Mouse (Mus musculus): ENCODE measurements around the gene Ints12. TPM values are rescaled to one million over a fixed set of nuclear protein-coding genes. Genes with fewer than 3 reads are reported as not detected.

Ints12 gene
- polyA plus RNA-seq (2012; rRNA removed): 12.6 and 13.6 TPM in 2 replicates

DNA sequence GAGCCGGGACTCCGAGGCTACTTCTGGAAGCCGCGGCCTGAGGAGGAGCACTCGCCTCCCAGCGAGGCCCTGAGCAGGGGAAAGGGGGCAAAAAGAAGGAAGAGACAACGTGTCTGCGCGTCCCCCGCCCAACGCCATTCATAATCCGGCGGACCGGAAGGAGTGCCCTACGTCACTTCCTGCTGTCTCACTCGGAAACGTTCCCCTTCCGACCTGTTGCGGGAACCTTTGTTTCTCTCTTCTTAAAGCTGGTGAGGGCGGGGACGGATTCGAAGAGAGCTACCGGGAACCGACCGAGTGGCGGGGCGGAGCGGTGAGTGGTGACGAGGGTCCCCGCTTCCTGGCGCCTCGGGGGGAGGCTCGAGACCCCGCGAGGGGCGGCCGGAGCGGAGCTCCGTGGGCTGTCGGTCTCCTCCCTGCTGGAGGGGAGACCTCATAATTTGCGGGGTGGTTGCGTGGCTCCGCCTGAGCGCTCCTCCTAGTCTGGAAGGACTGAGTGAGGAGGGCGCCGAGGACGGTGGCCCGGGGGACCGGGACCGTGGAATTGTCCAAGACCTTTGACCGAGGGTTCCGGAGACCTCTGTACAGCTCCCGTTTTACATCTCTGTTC, at the start of gene Ints12, which contains the start of gene Gstcd:
Ints12 (plus strand) TSS at position 177 of the 610 bp plus-strand sequence.
Gstcd (minus strand) TSS at position 370 of the 610 bp plus-strand sequence.
- H3K4me1 ChIP-seq (ENCODE audit: control insufficient read depth, insufficient read depth, low read length): no peaks in the 10 kb centered on the region
- peak within 1 kb of the TSS; percentile 97 for H3K4me3 ChIP-seq (ENCODE audit: control insufficient read depth, low read depth, low read length)
- H3K36me3 ChIP-seq (ENCODE audit: control insufficient read depth, insufficient read depth, low read length): no peaks in the 10 kb centered on the region
- no peak for TF ChIP-seq CTCF (IDR thresholded peaks at IDR 0.05; ENCODE audit: control insufficient read depth, insufficient read depth, insufficient replicate concordance, low read depth, low read length)
- TF ChIP-seq POLR2A (IDR thresholded peaks at IDR 0.05; ENCODE audit: control insufficient read depth, low read depth, low read length): peak; percentile 96
- peak within 1 kb of the TSS; percentile 96 for H3K27ac ChIP-seq (ENCODE audit: control insufficient read depth, insufficient read depth, low read depth, low read length)
- no peaks in the 10 kb centered on the region for H3K27me3 ChIP-seq (ENCODE audit: control insufficient read depth, insufficient read depth, low read length)

DNA sequence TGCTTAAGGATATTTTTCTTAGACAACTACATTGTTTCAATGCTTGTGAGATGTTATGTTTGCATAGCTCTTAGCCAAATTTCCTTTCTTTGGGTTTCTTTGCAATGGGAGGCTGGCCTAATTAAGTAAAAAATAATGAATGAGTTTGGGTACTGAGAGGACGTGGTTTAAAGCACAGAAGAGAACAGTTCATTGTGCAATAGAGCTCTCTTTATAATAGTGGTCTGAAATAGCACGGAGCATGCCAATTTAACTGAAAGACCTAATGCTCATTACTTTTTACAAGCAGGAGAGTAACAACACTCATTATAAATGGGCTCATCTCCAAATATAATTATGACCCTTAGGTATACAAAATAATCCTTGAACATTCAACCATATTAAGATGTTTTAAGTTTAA, 39.6 kb upstream of the Ints12 start:
- Histone ChIP-seq H3K27ac (ENCODE audit: control insufficient read depth, insufficient read depth, low read depth, low read length) (no peak overlapping the region), H3K4me3 (ENCODE audit: control insufficient read depth, low read depth, low read length) (no peak overlapping the region), H3K4me1 (ENCODE audit: control insufficient read depth, insufficient read depth, low read length) (no peaks in the 10 kb centered on the region), H3K36me3 (ENCODE audit: control insufficient read depth, insufficient read depth, low read length) (no peaks in the 10 kb centered on the region), H3K27me3 (ENCODE audit: control insufficient read depth, insufficient read depth, low read length) (no peaks in the 10 kb centered on the region)
- TF ChIP-seq POLR2A (IDR thresholded peaks at IDR 0.05; ENCODE audit: control insufficient read depth, low read depth, low read length): no peak
- TF ChIP-seq CTCF (IDR thresholded peaks at IDR 0.05; ENCODE audit: control insufficient read depth, insufficient read depth, insufficient replicate concordance, low read depth, low read length): no peak

DNA sequence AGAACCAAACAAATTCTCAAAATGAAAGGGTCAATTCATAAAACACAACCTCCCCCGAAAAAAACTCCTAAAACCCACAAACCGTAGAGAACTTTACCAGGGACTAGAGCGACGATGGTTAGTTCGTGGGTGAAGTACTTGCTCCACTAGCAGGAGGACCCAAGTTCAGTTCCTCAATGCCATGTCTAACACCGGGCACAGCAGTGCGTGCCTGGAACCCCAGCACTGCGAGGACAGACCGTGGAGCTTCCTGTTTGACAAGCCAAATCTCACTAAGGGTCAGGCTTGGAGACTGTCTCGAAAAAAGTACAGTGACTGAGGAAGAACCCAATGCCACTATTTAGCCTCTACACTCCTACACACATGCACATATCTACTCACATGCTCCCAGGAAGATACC, 16.1 kb upstream of the Ints12 start:
- Histone ChIP-seq H3K4me1 (ENCODE audit: control insufficient read depth, insufficient read depth, low read length) (no peaks in the 10 kb centered on the region), H3K27me3 (ENCODE audit: control insufficient read depth, insufficient read depth, low read length) (no peaks in the 10 kb centered on the region), H3K36me3 (ENCODE audit: control insufficient read depth, insufficient read depth, low read length) (no peaks in the 10 kb centered on the region), H3K27ac (ENCODE audit: control insufficient read depth, insufficient read depth, low read depth, low read length) (no peak overlapping the region), H3K4me3 (ENCODE audit: control insufficient read depth, low read depth, low read length) (no peak overlapping the region)
- TF ChIP-seq CTCF (IDR thresholded peaks at IDR 0.05; ENCODE audit: control insufficient read depth, insufficient read depth, insufficient replicate concordance, low read depth, low read length) (no peak), POLR2A (IDR thresholded peaks at IDR 0.05; ENCODE audit: control insufficient read depth, low read depth, low read length) (no peak)

DNA sequence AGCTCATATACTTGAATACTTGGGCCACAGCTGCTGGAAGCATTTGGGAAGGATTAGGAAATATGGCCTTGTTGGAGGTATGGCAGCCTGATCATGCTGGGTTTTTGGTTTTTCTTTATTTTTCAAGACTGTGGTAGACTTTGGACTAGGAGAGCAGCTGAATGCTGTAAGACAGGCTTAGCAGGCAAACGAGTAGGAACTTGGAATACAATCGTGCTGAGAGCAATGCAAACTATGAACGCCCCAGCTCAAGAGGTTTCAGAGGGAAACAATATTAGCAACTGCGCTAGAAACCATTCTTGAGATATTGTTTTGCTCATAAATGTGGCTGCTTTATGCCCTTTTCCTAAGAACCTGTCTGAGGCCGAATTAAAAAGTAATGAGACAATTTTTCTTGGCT, 8.9 kb upstream of the Ints12 start:
- H3K27me3 ChIP-seq (ENCODE audit: control insufficient read depth, insufficient read depth, low read length): no peaks in the 10 kb centered on the region
- no peak overlapping the region for H3K27ac ChIP-seq (ENCODE audit: control insufficient read depth, insufficient read depth, low read depth, low read length)
- no peaks in the 10 kb centered on the region; the same call in 1 of the 2 replicates for H3K36me3 ChIP-seq (ENCODE audit: control insufficient read depth, insufficient read depth, low read length)
- TF ChIP-seq CTCF (IDR thresholded peaks at IDR 0.05; ENCODE audit: control insufficient read depth, insufficient read depth, insufficient replicate concordance, low read depth, low read length) (no peak), POLR2A (IDR thresholded peaks at IDR 0.05; ENCODE audit: control insufficient read depth, low read depth, low read length) (no peak)
- no peak overlapping the region for H3K4me3 ChIP-seq (ENCODE audit: control insufficient read depth, low read depth, low read length)
- no peaks in the 10 kb centered on the region for H3K4me1 ChIP-seq (ENCODE audit: control insufficient read depth, insufficient read depth, low read length)

DNA sequence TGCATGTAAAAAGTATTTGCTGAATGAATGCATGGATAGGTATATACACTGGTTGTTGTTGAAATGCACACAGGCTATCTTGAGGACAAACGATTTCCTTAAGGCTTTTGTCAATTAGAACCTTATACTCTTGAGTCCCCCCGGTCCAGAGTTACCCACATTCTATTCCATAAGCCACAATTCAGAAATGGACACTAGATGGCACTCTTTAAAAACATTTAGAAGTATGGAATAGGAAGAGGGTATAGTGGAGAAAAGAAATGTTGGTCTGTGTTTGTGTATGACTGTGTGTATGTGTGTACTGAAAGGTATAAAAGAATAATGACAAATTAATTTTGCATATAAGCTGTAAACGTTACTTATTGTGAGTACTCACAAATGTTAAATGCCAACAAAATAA, 5.8 kb upstream of the Ints12 start:
- TF ChIP-seq CTCF (IDR thresholded peaks at IDR 0.05; ENCODE audit: control insufficient read depth, insufficient read depth, insufficient replicate concordance, low read depth, low read length): no peak
- no peak for TF ChIP-seq POLR2A (IDR thresholded peaks at IDR 0.05; ENCODE audit: control insufficient read depth, low read depth, low read length)
- no peak overlapping the region for H3K27ac ChIP-seq (ENCODE audit: control insufficient read depth, insufficient read depth, low read depth, low read length)
- H3K4me1 ChIP-seq (ENCODE audit: control insufficient read depth, insufficient read depth, low read length): no peaks in the 10 kb centered on the region
- no peaks in the 10 kb centered on the region for H3K27me3 ChIP-seq (ENCODE audit: control insufficient read depth, insufficient read depth, low read length)
- no peaks in the 10 kb centered on the region; the same call in 1 of the 2 replicates for H3K36me3 ChIP-seq (ENCODE audit: control insufficient read depth, insufficient read depth, low read length)
- no peak overlapping the region for H3K4me3 ChIP-seq (ENCODE audit: control insufficient read depth, low read depth, low read length)

DNA sequence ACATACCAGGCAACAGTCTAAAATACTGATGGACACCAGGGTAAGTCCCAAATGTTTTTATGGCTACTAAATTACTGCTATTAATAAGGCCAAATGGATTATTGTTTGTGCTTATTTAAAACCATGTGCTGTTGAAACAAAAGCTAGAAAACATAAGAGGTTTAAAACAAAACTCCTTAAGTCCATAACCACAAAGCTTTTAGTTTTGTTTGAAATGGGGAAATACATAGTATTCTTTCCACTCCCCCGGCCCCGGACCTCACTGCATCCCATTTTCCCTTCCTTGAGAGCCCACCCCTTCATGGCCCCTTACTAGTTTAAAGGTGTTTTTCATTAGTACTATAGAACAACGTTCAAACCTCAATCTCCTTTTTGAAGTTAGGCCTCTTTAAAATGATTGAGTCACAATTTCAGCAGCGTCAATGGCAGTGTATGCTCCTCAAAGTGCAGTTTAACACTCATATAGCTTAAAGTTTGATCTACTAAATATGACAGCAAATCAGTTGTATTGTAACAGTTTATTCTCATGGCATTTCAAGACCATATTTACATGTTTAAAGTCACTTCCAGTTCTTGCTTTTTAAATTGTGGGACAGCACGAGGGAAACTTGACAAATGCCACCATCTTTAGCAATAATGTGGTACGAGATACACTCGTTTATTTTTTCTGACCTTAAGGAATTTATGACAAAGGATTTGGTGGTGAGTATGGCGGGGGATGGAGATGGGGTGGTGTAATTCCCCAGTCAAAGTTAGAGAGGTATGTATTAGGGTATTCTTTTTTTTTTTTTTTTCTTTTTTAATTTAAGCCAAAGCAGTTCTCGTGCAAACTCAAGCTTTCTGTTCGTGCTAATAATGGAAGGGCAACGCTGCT, 1.2 kb upstream of the Ints12 start:
- TF ChIP-seq CTCF (IDR thresholded peaks at IDR 0.05; ENCODE audit: control insufficient read depth, insufficient read depth, insufficient replicate concordance, low read depth, low read length) (no peak), POLR2A (IDR thresholded peaks at IDR 0.05; ENCODE audit: control insufficient read depth, low read depth, low read length) (no peak)
- Histone ChIP-seq H3K27ac (ENCODE audit: control insufficient read depth, insufficient read depth, low read depth, low read length) (no peak overlapping the region), H3K4me3 (ENCODE audit: control insufficient read depth, low read depth, low read length) (peak overlapping the region; percentile 97), H3K4me1 (ENCODE audit: control insufficient read depth, insufficient read depth, low read length) (no peaks in the 10 kb centered on the region), H3K36me3 (ENCODE audit: control insufficient read depth, insufficient read depth, low read length) (no peaks in the 10 kb centered on the region), H3K27me3 (ENCODE audit: control insufficient read depth, insufficient read depth, low read length) (no peaks in the 10 kb centered on the region)

DNA sequence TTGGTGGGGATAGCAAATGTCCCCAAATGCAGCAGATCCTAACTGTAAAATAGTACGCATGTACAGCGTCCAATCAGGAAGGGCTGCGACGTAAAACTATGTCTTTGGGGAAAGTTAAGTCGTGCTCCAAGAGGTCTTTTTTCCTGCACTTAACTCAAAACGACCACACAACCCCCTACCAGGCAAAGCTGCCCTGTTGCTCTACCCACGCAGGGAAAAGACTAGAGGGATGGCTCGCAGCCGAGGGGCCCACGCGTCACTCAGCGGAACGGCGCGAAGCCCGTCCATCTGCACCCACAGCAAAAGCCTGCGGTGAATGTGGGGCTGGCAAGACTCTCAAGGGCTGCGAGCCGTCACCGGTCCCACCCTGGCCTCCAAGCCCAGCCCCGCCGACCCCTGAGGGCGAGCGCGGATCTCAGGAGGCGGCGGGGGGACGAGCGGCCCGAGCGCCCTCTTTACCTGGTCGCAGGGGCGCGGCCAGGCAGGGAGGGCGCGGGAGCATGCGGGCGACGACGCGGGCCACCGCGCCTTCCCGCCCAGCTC, 448 bp upstream of the Ints12 start:
- no peaks in the 10 kb centered on the region for H3K4me1 ChIP-seq (ENCODE audit: control insufficient read depth, insufficient read depth, low read length)
- H3K4me3 ChIP-seq (ENCODE audit: control insufficient read depth, low read depth, low read length): peak overlapping the region; percentile 97
- H3K36me3 ChIP-seq (ENCODE audit: control insufficient read depth, insufficient read depth, low read length): no peaks in the 10 kb centered on the region
- TF ChIP-seq POLR2A (IDR thresholded peaks at IDR 0.05; ENCODE audit: control insufficient read depth, low read depth, low read length) (no peak), CTCF (IDR thresholded peaks at IDR 0.05; ENCODE audit: control insufficient read depth, insufficient read depth, insufficient replicate concordance, low read depth, low read length) (no peak)
- no peaks in the 10 kb centered on the region for H3K27me3 ChIP-seq (ENCODE audit: control insufficient read depth, insufficient read depth, low read length)
- H3K27ac ChIP-seq (ENCODE audit: control insufficient read depth, insufficient read depth, low read depth, low read length): peak overlapping the region; percentile 96
